Mouse (Mus musculus): Measurements from ENCODE around the gene Tmem205. TPM values are rescaled to one million over a fixed set of nuclear protein-coding genes. Genes with fewer than 3 reads are reported as not detected.

The Tmem205 gene
- 35.1 and 35.4 TPM in 2 replicates for polyA plus RNA-seq (2014; fragmentation: Nextera tagmentation; extraction: Ambion mirVana)

DNA sequence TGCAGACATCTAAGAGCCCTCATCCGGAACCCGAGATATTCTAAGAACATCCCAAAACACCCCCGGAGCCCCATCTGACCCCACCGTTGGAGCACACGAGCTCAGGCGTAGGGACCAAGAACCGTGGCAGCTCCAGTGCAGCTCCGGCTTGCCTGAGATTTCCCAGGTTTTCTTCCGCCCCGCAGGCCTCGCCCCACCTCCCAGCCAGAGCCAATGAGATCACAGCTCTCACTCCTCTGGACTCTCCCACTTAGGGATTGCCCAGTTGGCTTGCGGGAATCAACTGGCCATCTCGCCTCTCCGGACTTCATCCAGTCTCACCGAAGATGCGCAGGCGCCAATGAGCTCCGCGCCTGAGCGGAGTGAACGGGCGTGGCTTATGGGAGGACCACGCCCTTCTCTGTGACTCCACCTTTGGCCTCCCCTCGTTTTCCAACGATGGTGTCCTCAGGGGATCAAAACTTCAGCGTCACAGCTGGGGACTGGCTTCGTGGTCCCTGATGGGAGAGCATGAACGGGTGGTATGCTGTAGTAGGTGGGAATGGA is at the start of gene Tmem205, which contains the start of gene Ccdc159:
Gene Tmem205 (minus strand): TSS at position 349 of the 546 bp plus-strand sequence.
Gene Ccdc159 (plus strand): TSS at position 264 of the 546 bp plus-strand sequence.
- Histone ChIP-seq H3K9me3 (ENCODE audit: control insufficient read depth, low read length) (no peaks in the 10 kb centered on the region), H3K4me2 (ENCODE audit: low read depth) (peak within 1 kb of the TSS; percentile 39), H3K4me1 (ENCODE audit: control insufficient read depth, insufficient read depth, low read length) (no peaks in the 10 kb centered on the region), H3K27ac (ENCODE audit: low read depth, low read length) (no peak within 1 kb of the TSS), H3K36me3 (ENCODE audit: control insufficient read depth, insufficient read depth, low read length) (no peaks in the 10 kb centered on the region), H3K27me3 (ENCODE audit: control insufficient read depth, insufficient read depth, low read length) (no peaks in the 10 kb centered on the region), H3K4me3 (ENCODE audit: low read depth, low read length) (peak within 1 kb of the TSS; percentile 41), H3K9ac (ENCODE audit: low read length) (peak within 1 kb of the TSS; percentile 58)
- ATAC-seq (ENCODE audit: insufficient read depth, low FRiP score, low TSS enrichment) = peak; percentile 98
- DNase-seq (ENCODE audit: low spot score) = peak; percentile 96
- under 1% methylated on average over 28 of the region's 28 CpGs for WGBS

DNA sequence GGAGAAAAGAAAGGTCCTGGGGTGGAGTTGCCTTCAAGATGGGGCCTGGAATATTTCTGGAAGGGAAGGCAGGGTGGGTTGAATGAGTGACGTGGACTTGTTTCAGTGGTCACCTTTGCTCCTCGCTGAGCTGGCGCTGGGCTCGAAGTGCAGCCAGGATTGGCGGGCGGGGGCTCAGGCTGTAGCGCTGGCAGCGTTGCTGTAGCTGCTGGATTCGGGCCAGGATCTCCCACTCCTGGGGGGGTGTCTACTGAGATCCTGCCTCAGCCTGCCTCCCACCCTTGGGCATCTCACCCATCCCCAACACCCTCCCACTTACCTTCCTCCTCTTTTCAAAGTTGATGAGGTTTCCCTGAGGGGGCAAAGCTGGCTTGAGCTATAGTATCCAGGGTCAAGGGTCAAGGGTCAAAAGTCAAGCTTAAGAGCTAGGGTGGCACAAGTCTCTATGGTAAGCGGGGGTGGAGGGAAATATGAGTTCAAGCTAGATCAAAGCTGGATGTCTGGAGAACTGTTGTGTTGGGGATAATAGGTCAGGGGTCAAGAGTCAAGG is 49.3 kb upstream of the Tmem205 start:
- H3K27me3 ChIP-seq (ENCODE audit: control insufficient read depth, insufficient read depth, low read length) = no peaks in the 10 kb centered on the region

DNA sequence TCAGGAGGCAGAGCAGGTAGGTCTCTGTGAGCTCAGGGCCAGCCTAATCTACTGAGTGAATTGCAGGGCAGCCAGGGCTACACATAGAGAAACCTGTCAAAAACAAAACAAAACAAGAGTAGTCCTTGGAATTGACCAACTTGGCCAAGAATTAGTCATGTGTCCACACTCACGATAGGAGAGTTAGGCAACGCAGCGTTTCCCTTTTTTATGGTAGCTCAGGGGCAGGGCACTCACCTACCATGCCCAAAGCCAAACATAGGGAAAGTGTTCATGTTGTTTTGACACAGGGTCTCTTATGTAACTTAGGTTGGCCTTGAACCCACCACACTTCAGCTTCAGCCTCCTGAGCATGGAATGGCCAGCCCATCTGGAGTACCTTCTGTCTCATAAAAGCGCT is 41.9 kb upstream of the Tmem205 start:
- Histone ChIP-seq H3K9me3 (ENCODE audit: control insufficient read depth, low read length) (no peaks in the 10 kb centered on the region), H3K4me1 (ENCODE audit: control insufficient read depth, insufficient read depth, low read length) (no peaks in the 10 kb centered on the region), H3K9ac (ENCODE audit: low read length) (no peak overlapping the region), H3K27ac (ENCODE audit: low read depth, low read length) (no peak overlapping the region), H3K36me3 (ENCODE audit: control insufficient read depth, insufficient read depth, low read length) (no peaks in the 10 kb centered on the region), H3K4me3 (ENCODE audit: low read depth, low read length) (no peak overlapping the region), H3K4me2 (ENCODE audit: low read depth) (no peak overlapping the region), H3K27me3 (ENCODE audit: control insufficient read depth, insufficient read depth, low read length) (no peaks in the 10 kb centered on the region)
- no peak for ATAC-seq (ENCODE audit: insufficient read depth, low FRiP score, low TSS enrichment)
- DNase-seq (ENCODE audit: low spot score) = no peak
- WGBS = 89% methylated on average over 4 of the region's 4 CpGs

More for the DNA sequence above, 49.3 kb upstream of the Tmem205 start:
- WGBS = 97% methylated on average over 9 of the region's 10 CpGs
- no peaks in the 10 kb centered on the region for H3K36me3 ChIP-seq (ENCODE audit: control insufficient read depth, insufficient read depth, low read length)
- no peaks in the 10 kb centered on the region for H3K4me1 ChIP-seq (ENCODE audit: control insufficient read depth, insufficient read depth, low read length)
- H3K9ac ChIP-seq (ENCODE audit: low read length) = no peak overlapping the region
- H3K9me3 ChIP-seq (ENCODE audit: control insufficient read depth, low read length) = no peaks in the 10 kb centered on the region
- H3K4me3 ChIP-seq (ENCODE audit: low read depth, low read length) = no peak overlapping the region
- DNase-seq (ENCODE audit: low spot score) (no peak), ATAC-seq (ENCODE audit: insufficient read depth, low FRiP score, low TSS enrichment) (no peak)
- H3K4me2 ChIP-seq (ENCODE audit: low read depth) = no peak overlapping the region
- no peak overlapping the region for H3K27ac ChIP-seq (ENCODE audit: low read depth, low read length)

DNA sequence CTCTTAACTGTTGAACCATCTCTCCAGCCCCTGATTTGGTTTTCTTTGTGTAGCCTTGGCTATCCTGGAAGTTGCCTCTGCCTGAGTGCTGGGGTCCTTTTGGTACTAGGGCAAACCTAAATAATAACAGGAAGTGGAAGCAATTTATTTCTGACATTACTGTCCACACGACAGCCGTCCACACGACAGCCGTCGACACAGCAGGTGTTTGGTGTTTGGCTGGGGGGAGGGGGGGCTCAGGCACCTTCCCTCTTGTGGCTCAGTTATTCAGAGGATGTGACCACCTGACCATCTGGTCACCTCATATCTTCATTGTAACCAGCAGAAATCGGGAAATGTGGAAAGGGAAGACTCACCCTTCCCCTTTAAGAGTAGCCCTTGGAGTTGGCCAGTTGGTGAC is 41.5 kb upstream of the Tmem205 start:
- no peak overlapping the region for H3K4me2 ChIP-seq (ENCODE audit: low read depth)
- no peaks in the 10 kb centered on the region for H3K27me3 ChIP-seq (ENCODE audit: control insufficient read depth, insufficient read depth, low read length)
- 72% methylated on average over 6 of the region's 6 CpGs for WGBS
- DNase-seq (ENCODE audit: low spot score) (no peak), ATAC-seq (ENCODE audit: insufficient read depth, low FRiP score, low TSS enrichment) (no peak)
- no peaks in the 10 kb centered on the region for H3K36me3 ChIP-seq (ENCODE audit: control insufficient read depth, insufficient read depth, low read length)
- H3K4me1 ChIP-seq (ENCODE audit: control insufficient read depth, insufficient read depth, low read length) = no peaks in the 10 kb centered on the region
- no peak overlapping the region for H3K9ac ChIP-seq (ENCODE audit: low read length)
- no peak overlapping the region for H3K4me3 ChIP-seq (ENCODE audit: low read depth, low read length)
- H3K27ac ChIP-seq (ENCODE audit: low read depth, low read length) = no peak overlapping the region
- H3K9me3 ChIP-seq (ENCODE audit: control insufficient read depth, low read length) = no peaks in the 10 kb centered on the region

DNA sequence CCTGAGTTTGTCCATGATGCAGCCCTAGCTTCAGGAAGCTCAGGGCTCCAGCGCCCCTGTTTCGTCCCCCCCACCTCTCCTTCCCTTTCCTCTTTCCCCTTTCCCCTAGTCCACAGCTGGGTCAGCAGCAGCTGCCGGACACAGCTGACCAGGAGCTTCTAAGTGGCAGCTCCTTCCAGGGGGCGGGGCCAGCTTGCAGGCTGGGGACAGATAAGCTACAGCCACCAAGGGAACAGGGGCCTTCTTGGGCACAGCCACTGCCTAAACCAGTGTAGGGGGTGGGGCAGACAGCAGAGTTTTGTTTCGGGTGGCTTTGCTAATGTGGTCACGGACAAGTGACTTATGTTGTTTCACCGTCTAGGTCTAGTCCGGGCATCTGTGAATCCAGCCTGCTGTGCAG is 36.1 kb upstream of the Tmem205 start, which contains the start of gene Epor:
Gene Epor (minus strand): TSS at position 90 of the 400 bp plus-strand sequence.
- Histone ChIP-seq H3K9ac (ENCODE audit: low read length) (no peak within 1 kb of the TSS; the same call in 1 of the 2 replicates), H3K4me3 (ENCODE audit: low read depth, low read length) (peak within 1 kb of the TSS; percentile 36), H3K4me1 (ENCODE audit: control insufficient read depth, insufficient read depth, low read length) (peaks cover 5% of the 10 kb centered on the region; the same call in 1 of the 2 replicates), H3K36me3 (ENCODE audit: control insufficient read depth, insufficient read depth, low read length) (no peaks in the 10 kb centered on the region), H3K4me2 (ENCODE audit: low read depth) (peak within 1 kb of the TSS; percentile 71), H3K27me3 (ENCODE audit: control insufficient read depth, insufficient read depth, low read length) (peaks cover 38% of the 10 kb centered on the region), H3K9me3 (ENCODE audit: control insufficient read depth, low read length) (no peaks in the 10 kb centered on the region), H3K27ac (ENCODE audit: low read depth, low read length) (no peak within 1 kb of the TSS)
- WGBS = 17% methylated on average over 8 of the region's 8 CpGs
- peak; percentile 36; the same call in 1 of the 2 replicates for ATAC-seq (ENCODE audit: insufficient read depth, low FRiP score, low TSS enrichment)
- peak; percentile 56 for DNase-seq (ENCODE audit: low spot score)

DNA sequence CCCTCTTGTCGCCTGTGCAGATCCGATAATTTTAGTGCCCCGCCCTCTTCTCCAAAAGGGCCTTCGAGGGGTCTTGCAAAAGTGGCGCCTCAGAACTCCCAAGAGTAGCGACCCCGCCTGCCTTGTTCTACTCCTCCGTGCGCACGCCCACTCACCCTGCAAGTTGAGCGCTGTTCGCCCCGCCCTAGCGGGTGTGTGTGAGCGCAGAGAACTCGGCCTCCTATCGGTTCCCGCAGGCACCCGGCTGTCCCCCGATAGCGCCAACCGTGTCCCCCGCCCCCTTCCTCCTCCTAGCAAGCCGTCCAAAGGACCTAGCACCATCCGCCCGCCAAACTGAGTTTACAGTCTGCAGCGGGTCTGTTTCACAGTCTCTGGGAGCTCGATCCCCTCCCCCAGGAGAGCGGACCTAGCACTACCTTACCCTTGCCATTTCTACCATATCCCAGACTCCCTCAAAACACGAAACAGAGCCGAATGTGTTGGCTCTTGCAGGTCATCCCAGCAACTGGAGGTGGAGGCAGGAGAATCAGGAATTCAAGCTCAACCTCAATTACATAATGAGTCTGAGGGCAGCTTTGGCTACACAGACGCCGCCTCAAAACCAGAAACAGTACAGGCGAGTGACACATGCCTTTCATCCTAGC is 35.2 kb upstream of the Tmem205 start:
- Histone ChIP-seq H3K27ac (ENCODE audit: low read depth, low read length) (no peak overlapping the region), H3K27me3 (ENCODE audit: control insufficient read depth, insufficient read depth, low read length) (peaks cover 38% of the 10 kb centered on the region), H3K9ac (ENCODE audit: low read length) (no peak overlapping the region; the same call in 1 of the 2 replicates), H3K9me3 (ENCODE audit: control insufficient read depth, low read length) (no peaks in the 10 kb centered on the region), H3K4me2 (ENCODE audit: low read depth) (peak overlapping the region; percentile 71), H3K4me3 (ENCODE audit: low read depth, low read length) (peak overlapping the region; percentile 36), H3K36me3 (ENCODE audit: control insufficient read depth, insufficient read depth, low read length) (no peaks in the 10 kb centered on the region), H3K4me1 (ENCODE audit: control insufficient read depth, insufficient read depth, low read length) (peaks cover 5% of the 10 kb centered on the region; the same call in 1 of the 2 replicates)
- DNase-seq (ENCODE audit: low spot score) (peak; percentile 75), ATAC-seq (ENCODE audit: insufficient read depth, low FRiP score, low TSS enrichment) (peak; percentile 71; the same call in 1 of the 2 replicates)
- WGBS = 4% methylated on average over 33 of the region's 34 CpGs

DNA sequence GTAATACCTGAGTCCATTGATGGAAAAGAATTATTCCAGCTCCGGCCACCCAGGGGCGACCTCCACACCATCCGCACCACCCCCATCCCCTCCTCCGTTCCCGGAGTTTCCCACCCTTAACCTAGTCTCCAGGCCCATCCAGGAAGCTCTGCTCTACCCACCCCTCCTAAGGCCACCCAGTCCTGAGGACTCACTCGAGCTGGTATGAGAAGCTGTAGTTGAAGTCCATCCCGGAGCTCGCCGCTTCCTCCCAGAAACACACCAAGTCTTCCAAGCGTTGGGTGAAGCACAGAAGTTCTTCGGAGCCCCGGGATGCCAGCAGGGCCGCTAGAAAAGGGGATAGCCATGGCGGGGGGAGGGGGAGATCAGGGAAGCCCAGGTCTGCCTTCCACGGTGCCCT is 34.7 kb upstream of the Tmem205 start:
- Histone ChIP-seq H3K4me2 (ENCODE audit: low read depth) (peak overlapping the region; percentile 71), H3K9ac (ENCODE audit: low read length) (0 out of 2 replicates have a peak overlapping the region, but pooled peaks have one; percentile 11), H3K4me1 (ENCODE audit: control insufficient read depth, insufficient read depth, low read length) (peaks cover 5% of the 10 kb centered on the region; the same call in 1 of the 2 replicates), H3K27me3 (ENCODE audit: control insufficient read depth, insufficient read depth, low read length) (peaks cover 38% of the 10 kb centered on the region), H3K9me3 (ENCODE audit: control insufficient read depth, low read length) (no peaks in the 10 kb centered on the region), H3K36me3 (ENCODE audit: control insufficient read depth, insufficient read depth, low read length) (no peaks in the 10 kb centered on the region), H3K4me3 (ENCODE audit: low read depth, low read length) (peak overlapping the region; percentile 36), H3K27ac (ENCODE audit: low read depth, low read length) (no peak overlapping the region)
- WGBS = under 1% methylated on average over 15 of the region's 15 CpGs
- no peak for DNase-seq (ENCODE audit: low spot score)
- ATAC-seq (ENCODE audit: insufficient read depth, low FRiP score, low TSS enrichment) = no peak

DNA sequence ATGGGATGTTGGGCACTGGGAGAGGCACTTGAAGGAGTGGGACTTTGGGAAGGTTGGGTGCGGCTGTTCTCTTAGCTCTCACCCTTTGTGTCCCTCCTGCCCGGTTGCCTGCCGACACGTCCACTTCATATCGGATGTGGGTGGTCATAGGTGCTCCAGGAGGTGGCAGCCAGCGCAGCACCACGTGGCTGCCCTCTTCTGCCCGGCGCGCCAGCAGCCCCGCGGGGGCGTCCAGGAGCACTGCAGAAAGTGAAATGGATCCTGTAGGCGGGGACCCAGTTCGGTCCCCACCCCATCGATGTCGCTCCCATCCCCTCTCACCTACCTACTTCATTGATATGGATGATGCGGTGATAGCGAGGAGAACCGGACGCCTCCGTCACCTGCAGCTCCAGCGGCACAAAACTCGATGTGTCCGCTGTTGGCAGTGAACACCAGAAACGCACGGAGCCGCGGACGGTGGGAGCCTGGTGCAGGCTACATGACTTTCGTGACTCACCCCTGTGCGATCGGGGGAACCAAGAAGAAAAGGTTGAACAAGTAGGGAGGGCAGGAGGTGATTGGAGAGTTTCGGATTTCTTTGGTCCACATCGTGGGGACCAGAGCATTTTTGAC is 34.1 kb upstream of the Tmem205 start:
- no peak for DNase-seq (ENCODE audit: low spot score)

More for the DNA sequence above, 34.1 kb upstream of the Tmem205 start:
- ATAC-seq (ENCODE audit: insufficient read depth, low FRiP score, low TSS enrichment) = no peak
- 2% methylated on average over 35 of the region's 35 CpGs for whole genome bisulfite sequencing
- H3K4me2 ChIP-seq (ENCODE audit: low read depth) = peak overlapping the region; percentile 71
- peaks cover 38% of the 10 kb centered on the region for H3K27me3 ChIP-seq (ENCODE audit: control insufficient read depth, insufficient read depth, low read length)
- H3K9ac ChIP-seq (ENCODE audit: low read length) = peak overlapping the region; percentile 11; the same call in 1 of the 2 replicates
- peak overlapping the region; percentile 36 for H3K4me3 ChIP-seq (ENCODE audit: low read depth, low read length)
- H3K36me3 ChIP-seq (ENCODE audit: control insufficient read depth, insufficient read depth, low read length) = no peaks in the 10 kb centered on the region
- H3K4me1 ChIP-seq (ENCODE audit: control insufficient read depth, insufficient read depth, low read length) = peaks cover 7% of the 10 kb centered on the region; the same call in 1 of the 2 replicates
- no peaks in the 10 kb centered on the region for H3K9me3 ChIP-seq (ENCODE audit: control insufficient read depth, low read length)
- H3K27ac ChIP-seq (ENCODE audit: low read depth, low read length) = no peak overlapping the region

Data from neural tube, embryonic 11.5 days (tissue).